Mouse (Mus musculus): ENCODE results near the gene Prpf40a. TPM values are rescaled to one million over a fixed set of nuclear protein-coding genes. Genes with fewer than 3 reads are reported as not detected.

Prpf40a gene
- 11.8 and 16.0 TPM in 2 replicates for polyA plus RNA-seq (2012; rRNA removed)

DNA sequence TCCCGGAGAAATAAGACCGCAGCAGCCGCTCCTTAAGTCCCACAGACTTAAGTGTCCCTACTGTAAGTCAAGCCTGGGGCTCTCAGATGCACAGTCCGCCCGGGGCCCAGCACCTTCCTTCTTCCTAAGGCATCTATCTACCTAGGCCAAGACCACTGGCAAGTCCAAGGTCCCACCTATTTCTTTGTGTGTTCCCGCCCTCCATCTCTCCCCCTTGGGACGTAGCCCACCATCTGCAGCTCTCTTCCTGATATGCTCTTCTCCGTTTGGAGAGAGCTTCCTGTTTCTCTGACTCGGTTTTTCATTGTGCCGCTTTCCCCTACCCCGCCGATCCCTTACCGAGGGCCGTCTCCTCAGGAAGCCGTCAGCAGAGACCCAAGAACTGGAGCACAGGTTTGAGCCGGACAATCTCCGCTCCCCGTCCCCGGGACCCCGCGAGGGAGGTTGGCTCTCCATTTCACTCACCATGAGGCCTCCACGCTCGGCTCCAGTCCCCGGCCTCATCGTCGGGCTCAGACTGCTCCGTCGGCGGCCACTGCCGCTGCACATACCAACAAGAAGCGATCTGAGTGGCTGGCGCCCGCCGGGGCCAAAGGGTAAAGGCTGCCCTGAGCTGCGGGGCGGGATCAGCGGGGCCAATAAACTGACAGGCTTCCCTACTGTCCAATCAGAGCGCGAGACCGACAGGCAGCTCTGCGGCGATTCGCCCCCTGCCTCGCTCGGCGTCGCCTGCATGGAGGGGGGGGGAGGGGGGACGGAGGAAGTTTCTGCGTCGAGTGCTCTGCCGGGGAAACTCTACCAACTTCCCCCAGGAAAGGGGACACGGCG lies at the start of gene Prpf40a:
Gene Prpf40a, minus strand, starts transcription at position 601 of the 828 bp plus-strand sequence.
- peaks cover 10% of the 10 kb centered on the region for H3K36me3 ChIP-seq (ENCODE audit: control insufficient read depth, insufficient read depth, low read length)
- TF ChIP-seq CTCF (IDR thresholded peaks at IDR 0.05; ENCODE audit: extremely low read depth, insufficient read length, insufficient replicate concordance, low read depth, low read length) (no peak), POLR2A (IDR thresholded peaks at IDR 0.05; ENCODE audit: low read depth, low read length) (peak; percentile 82)
- peak within 1 kb of the TSS; percentile 95 for H3K4me3 ChIP-seq (ENCODE audit: low read depth, low read length)
- H3K27ac ChIP-seq (ENCODE audit: insufficient read depth, low read depth, low read length) = peak within 1 kb of the TSS; percentile 99
- H3K27me3 ChIP-seq (ENCODE audit: control insufficient read depth, insufficient read depth, low read length) = no peaks in the 10 kb centered on the region
- peaks cover 2% of the 10 kb centered on the region; the same call in 1 of the 2 replicates for H3K4me1 ChIP-seq (ENCODE audit: control insufficient read depth, insufficient read depth, insufficient read length, low read length)
- under 1% methylated on average over 53 of the region's 53 CpGs for WGBS

GRCm38 (mm10) chr2:53222242-53222641 lies 31.2 kb upstream of the Prpf40a start:
- H3K4me1 ChIP-seq (ENCODE audit: control insufficient read depth, insufficient read depth, insufficient read length, low read length) = no peaks in the 10 kb centered on the region
- WGBS = 77% methylated on average over 5 of the region's 5 CpGs
- TF ChIP-seq POLR2A (IDR thresholded peaks at IDR 0.05; ENCODE audit: low read depth, low read length) (no peak), CTCF (IDR thresholded peaks at IDR 0.05; ENCODE audit: extremely low read depth, insufficient read length, insufficient replicate concordance, low read depth, low read length) (no peak)
- no peak overlapping the region for H3K27ac ChIP-seq (ENCODE audit: insufficient read depth, low read depth, low read length)
- peaks cover 12% of the 10 kb centered on the region for H3K36me3 ChIP-seq (ENCODE audit: control insufficient read depth, insufficient read depth, low read length)
- H3K4me3 ChIP-seq (ENCODE audit: low read depth, low read length) = no peak overlapping the region
- H3K27me3 ChIP-seq (ENCODE audit: control insufficient read depth, insufficient read depth, low read length) = no peaks in the 10 kb centered on the region

- Histone ChIP-seq H3K27ac (ENCODE audit: insufficient read depth, low read depth, low read length) (no peak overlapping the region), H3K4me3 (ENCODE audit: low read depth, low read length) (no peak overlapping the region), H3K27me3 (ENCODE audit: control insufficient read depth, insufficient read depth, low read length) (no peaks in the 10 kb centered on the region), H3K4me1 (ENCODE audit: control insufficient read depth, insufficient read depth, insufficient read length, low read length) (no peaks in the 10 kb centered on the region), H3K36me3 (ENCODE audit: control insufficient read depth, insufficient read depth, low read length) (peaks cover 19% of the 10 kb centered on the region)
- TF ChIP-seq POLR2A (IDR thresholded peaks at IDR 0.05; ENCODE audit: low read depth, low read length) = no peak
- TF ChIP-seq CTCF (IDR thresholded peaks at IDR 0.05; ENCODE audit: extremely low read depth, insufficient read length, insufficient replicate concordance, low read depth, low read length) = no peak
- WGBS = 95% methylated on average over 1 of the region's 1 CpGs
Observed at GRCm38 (mm10) chr2:53213493-53213892, 22.4 kb upstream of the Prpf40a start.

DNA sequence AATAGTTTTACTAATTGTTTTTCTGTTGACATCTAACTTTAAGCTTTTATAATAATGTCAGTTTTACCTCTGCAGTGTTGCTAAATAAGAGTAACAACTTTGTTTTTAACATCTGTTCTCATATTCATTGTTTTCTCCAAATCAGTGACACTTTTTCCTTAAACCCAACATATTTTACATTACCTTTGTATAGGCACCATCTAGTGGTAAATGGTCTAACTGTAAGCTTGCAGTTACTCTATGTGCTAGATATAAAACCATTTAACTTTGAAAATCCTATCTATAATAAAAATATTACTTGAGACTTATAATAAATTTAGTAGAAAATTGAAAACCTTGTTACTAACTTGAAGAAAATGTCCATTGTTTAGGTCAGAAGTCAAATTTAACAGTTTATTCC lies 15.7 kb upstream of the Prpf40a start:
- Histone ChIP-seq H3K36me3 (ENCODE audit: control insufficient read depth, insufficient read depth, low read length) (peaks cover 10% of the 10 kb centered on the region; the same call in 1 of the 2 replicates), H3K27ac (ENCODE audit: insufficient read depth, low read depth, low read length) (no peak overlapping the region), H3K27me3 (ENCODE audit: control insufficient read depth, insufficient read depth, low read length) (no peaks in the 10 kb centered on the region), H3K4me1 (ENCODE audit: control insufficient read depth, insufficient read depth, insufficient read length, low read length) (no peaks in the 10 kb centered on the region), H3K4me3 (ENCODE audit: low read depth, low read length) (no peak overlapping the region)
- TF ChIP-seq CTCF (IDR thresholded peaks at IDR 0.05; ENCODE audit: extremely low read depth, insufficient read length, insufficient replicate concordance, low read depth, low read length) = no peak

GRCm38 (mm10) chr2:53204373-53205274 lies 13.5 kb upstream of the Prpf40a start:
- Histone ChIP-seq H3K27me3 (ENCODE audit: control insufficient read depth, insufficient read depth, low read length) (no peaks in the 10 kb centered on the region), H3K27ac (ENCODE audit: insufficient read depth, low read depth, low read length) (no peak overlapping the region), H3K4me1 (ENCODE audit: control insufficient read depth, insufficient read depth, insufficient read length, low read length) (no peaks in the 10 kb centered on the region), H3K4me3 (ENCODE audit: low read depth, low read length) (no peak overlapping the region), H3K36me3 (ENCODE audit: control insufficient read depth, insufficient read depth, low read length) (peaks cover 8% of the 10 kb centered on the region; the same call in 1 of the 2 replicates)
- 57% methylated on average over 5 of the region's 5 CpGs for WGBS
- TF ChIP-seq CTCF (IDR thresholded peaks at IDR 0.05; ENCODE audit: extremely low read depth, insufficient read length, insufficient replicate concordance, low read depth, low read length) = no peak

GRCm38 (mm10) chr2:53200164-53200885 lies 9.2 kb upstream of the Prpf40a start:
- H3K27ac ChIP-seq (ENCODE audit: insufficient read depth, low read depth, low read length) = no peak overlapping the region
- no peak overlapping the region for H3K4me3 ChIP-seq (ENCODE audit: low read depth, low read length)
- no peaks in the 10 kb centered on the region for H3K4me1 ChIP-seq (ENCODE audit: control insufficient read depth, insufficient read depth, insufficient read length, low read length)
- H3K27me3 ChIP-seq (ENCODE audit: control insufficient read depth, insufficient read depth, low read length) = no peaks in the 10 kb centered on the region
- H3K36me3 ChIP-seq (ENCODE audit: control insufficient read depth, insufficient read depth, low read length) = peaks cover 12% of the 10 kb centered on the region; the same call in 1 of the 2 replicates
- TF ChIP-seq CTCF (IDR thresholded peaks at IDR 0.05; ENCODE audit: extremely low read depth, insufficient read length, insufficient replicate concordance, low read depth, low read length) (no peak), POLR2A (IDR thresholded peaks at IDR 0.05; ENCODE audit: low read depth, low read length) (no peak)
- WGBS = 78% methylated on average over 4 of the region's 4 CpGs

Data from small intestine, adult 2 months (tissue).